Mouse (Mus musculus): ENCODE measurements around the gene Fgl2. TPM values are rescaled to one million over a fixed set of nuclear protein-coding genes. Genes with fewer than 3 reads are reported as not detected.
A peak's percentile ranks its signal among the peaks of the same experiment; 100 is the strongest.

The Fgl2 gene
- polyA plus RNA-seq, 1 experiment from 2014 or later: 40.2 TPM

DNA sequence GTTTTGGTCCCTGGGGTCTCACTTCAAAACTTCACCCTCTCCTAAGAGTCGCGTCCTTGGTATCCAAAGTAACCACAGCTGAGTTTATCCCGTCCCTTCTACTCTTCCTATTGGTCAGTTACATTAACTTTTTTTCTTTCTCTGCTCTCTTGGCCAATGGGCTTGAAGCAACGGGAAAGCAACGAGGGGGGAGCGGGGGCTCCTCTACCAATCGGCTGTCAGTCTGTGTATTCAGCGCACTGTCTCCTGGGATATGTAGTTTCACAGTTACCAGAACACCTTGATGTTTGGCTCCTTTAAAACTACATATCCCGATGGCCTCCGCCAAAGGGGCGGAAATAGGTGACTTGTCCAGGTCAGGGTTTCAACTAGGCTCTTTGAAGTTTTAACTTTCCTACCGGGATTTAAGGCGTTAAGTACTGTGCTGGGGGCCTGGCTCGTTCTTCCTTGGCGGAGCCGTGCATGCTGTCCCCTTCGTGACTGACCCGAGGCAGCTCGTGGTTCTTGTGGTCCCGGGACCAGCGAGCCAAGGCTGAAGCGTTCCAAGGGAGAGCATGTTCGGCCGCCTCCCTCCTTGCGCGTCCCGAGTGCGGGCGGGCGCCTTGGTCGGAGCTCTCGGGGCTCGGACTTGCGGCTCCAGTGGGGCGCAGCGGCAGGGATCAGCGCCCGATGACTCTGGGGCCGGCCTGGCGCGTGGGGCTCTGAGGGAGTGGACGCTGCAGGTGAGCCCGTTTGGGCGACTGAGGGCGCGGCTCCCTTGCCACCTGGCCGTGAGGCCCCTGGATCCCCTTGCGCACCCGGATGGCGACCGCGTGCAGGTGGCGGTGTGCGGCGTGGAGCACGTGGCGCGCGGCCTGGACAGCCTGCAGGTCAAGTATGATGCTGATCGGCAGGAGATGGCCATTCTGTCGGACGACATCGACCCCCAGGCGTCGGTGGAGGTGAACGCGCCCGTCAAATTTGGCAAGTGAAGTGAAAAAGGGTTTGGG, 52.5 kb downstream of the Fgl2 start, which contains the start of the genes Ccdc146 and Fam185a:
TSS of gene Ccdc146 (minus strand) at position 64 of the 989 bp plus-strand sequence.
TSS of gene Fam185a (plus strand) at position 345 of the 989 bp plus-strand sequence.
- Histone ChIP-seq H3K27me3 (ENCODE audit: control insufficient read depth, insufficient read depth, low read length) (peaks cover 2% of the 10 kb centered on the region; the same call in 1 of the 2 replicates), H3K9me3 (replicated peaks; ENCODE audit: control insufficient read depth, low read length) (no peaks in the 10 kb centered on the region), H3K27ac (ENCODE audit: low read length) (peak within 1 kb of the TSS; percentile 39), H3K9ac (ENCODE audit: low read length) (peak within 1 kb of the TSS; percentile 83), H3K4me3 (ENCODE audit: low read length) (peak within 1 kb of the TSS; percentile 80), H3K4me2 (ENCODE audit: low read depth, low read length) (peak within 1 kb of the TSS; percentile 98), H3K36me3 (ENCODE audit: control insufficient read depth, insufficient read depth) (no peaks in the 10 kb centered on the region), H3K4me1 (ENCODE audit: control insufficient read depth, insufficient read depth, low read length) (peaks cover 14% of the 10 kb centered on the region)
- WGBS: under 1% methylated on average over 68 of the region's 68 CpGs
- ATAC-seq (replicated peaks; ENCODE audit: extremely low read depth, insufficient read depth, low FRiP score): peak; percentile 100

DNA sequence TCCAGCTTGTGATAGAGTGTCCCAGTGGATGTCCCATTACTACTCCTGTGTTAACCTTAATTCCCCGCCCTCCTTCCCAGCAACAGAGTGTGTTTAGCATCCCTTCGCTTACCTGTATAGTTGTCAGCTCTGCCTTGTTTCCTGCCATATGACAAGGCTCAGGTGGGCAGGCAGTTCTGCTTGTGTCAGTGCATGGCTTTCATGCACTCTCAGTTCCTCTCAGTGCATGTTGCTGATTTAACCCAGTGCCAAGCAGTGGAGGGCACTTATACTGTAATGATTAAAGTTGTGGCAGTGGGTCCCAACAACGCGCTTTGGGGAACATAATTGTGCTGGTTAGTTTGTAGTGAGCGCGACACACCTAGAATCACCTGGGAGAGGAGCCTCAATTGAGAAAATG, 54.2 kb downstream of the Fgl2 start:
- H3K4me3 ChIP-seq (ENCODE audit: low read length): no peak overlapping the region
- WGBS: 90% methylated on average over 6 of the region's 6 CpGs

More for the DNA sequence above, 54.2 kb downstream of the Fgl2 start:
- H3K27ac ChIP-seq (ENCODE audit: low read length): no peak overlapping the region
- H3K27me3 ChIP-seq (ENCODE audit: control insufficient read depth, insufficient read depth, low read length): peaks cover 2% of the 10 kb centered on the region; the same call in 1 of the 2 replicates
- no peak overlapping the region for H3K4me2 ChIP-seq (ENCODE audit: low read depth, low read length)
- peaks cover 14% of the 10 kb centered on the region for H3K4me1 ChIP-seq (ENCODE audit: control insufficient read depth, insufficient read depth, low read length)
- no peak for ATAC-seq (replicated peaks; ENCODE audit: extremely low read depth, insufficient read depth, low FRiP score)
- H3K9me3 ChIP-seq (replicated peaks; ENCODE audit: control insufficient read depth, low read length): no peaks in the 10 kb centered on the region
- H3K36me3 ChIP-seq (ENCODE audit: control insufficient read depth, insufficient read depth): no peaks in the 10 kb centered on the region
- H3K9ac ChIP-seq (ENCODE audit: low read length): no peak overlapping the region

Other genes with a start within 250 kb of the Fgl2 start
- gene Gsap, start 186.4 kb upstream of the Fgl2 start, polyA plus RNA-seq (2015; fragmentation: Nextera tagmentation; extraction: Ambion mirVana): 2.3 and 2.5 TPM in 2 replicates
- 3.1 and 3.3 TPM in 2 replicates for gene Ccdc146, start 52.0 kb downstream of the Fgl2 start, polyA plus RNA-seq (2015; fragmentation: Nextera tagmentation; extraction: Ambion mirVana)
- 9.1 and 9.5 TPM in 2 replicates for gene Fam185a, start 52.3 kb downstream of the Fgl2 start, polyA plus RNA-seq (2015; fragmentation: Nextera tagmentation; extraction: Ambion mirVana)
- gene Lrrc17, start 170.9 kb downstream of the Fgl2 start, polyA plus RNA-seq (2015; fragmentation: Nextera tagmentation; extraction: Ambion mirVana): 24.0 and 26.9 TPM in 2 replicates